Mouse (Mus musculus): ENCODE measurements around the gene Sec61a2.

DNA sequence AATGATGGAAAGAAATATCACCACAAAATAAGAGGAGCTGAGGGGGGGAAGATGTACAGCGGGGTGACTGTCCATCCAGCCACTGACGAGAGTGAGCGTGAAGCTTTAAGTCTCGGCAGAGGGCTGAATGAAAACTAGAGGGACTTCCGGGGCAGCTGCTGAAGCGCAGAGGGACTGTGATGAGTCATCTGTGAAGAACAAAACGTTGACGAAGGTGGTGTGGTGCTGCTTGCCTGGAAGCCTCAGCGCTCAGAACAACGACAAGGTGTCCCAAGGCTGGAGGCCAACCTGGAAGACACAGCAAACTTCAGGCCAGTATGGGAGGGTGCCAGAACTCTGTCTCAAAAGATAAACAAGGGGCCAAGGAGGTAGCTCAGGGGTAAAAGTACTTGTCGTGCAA is 54.4 kb downstream of the Sec61a2 start:
- TF ChIP-seq CTCF (IDR thresholded peaks at IDR 0.05 in 2 of 3, conservative IDR thresholded peaks at IDR 0.05 in 1 of 3; ENCODE audit: control insufficient read depth in 1 of 3, insufficient read depth in 1 of 3, low read depth in 2 of 3, low read length in 3 of 3, poor library complexity in 1 of 3, severe bottlenecking in 1 of 3), result no peak
- no peak for TF ChIP-seq UBTF (IDR thresholded peaks at IDR 0.05; ENCODE audit: borderline replicate concordance, insufficient read depth, low read depth, low read length)
- TF ChIP-seq POLR2A (IDR thresholded peaks at IDR 0.05; ENCODE audit: control insufficient read depth in 1 of 2, insufficient read depth in 1 of 2, low read depth in 1 of 2, low read length in 2 of 2, poor library complexity in 1 of 2), result no peak
- TF ChIP-seq NELFE (IDR thresholded peaks at IDR 0.05; ENCODE audit: low read depth, low read length), result no peak
- no peak for TF ChIP-seq KAT2A (conservative IDR thresholded peaks at IDR 0.05; ENCODE audit: low read depth, low read length)
- TF ChIP-seq RAD21 (IDR thresholded peaks at IDR 0.05; ENCODE audit: low read depth, low read length), result no peak
- no peak for TF ChIP-seq POLR2AphosphoS2 (IDR thresholded peaks at IDR 0.05; ENCODE audit: low read length)
- TF ChIP-seq HCFC1 (IDR thresholded peaks at IDR 0.05; ENCODE audit: low read depth, low read length), result no peak
- TF ChIP-seq CHD2 (IDR thresholded peaks at IDR 0.05; ENCODE audit: low read length), result no peak
- TF ChIP-seq EP300 (IDR thresholded peaks at IDR 0.05; ENCODE audit: low read depth in 1 of 2, low read length in 2 of 2), result no peak

All from MEL (cell line).